Mouse (Mus musculus) spleen, postnatal 0 days (tissue): ENCODE measurements around the gene Utp18. TPM values are rescaled to one million over a fixed set of nuclear protein-coding genes. Genes with fewer than 3 reads are reported as not detected.

Source experiments
- polyA plus RNA-seq: library from polyadenylated mRNA; unstranded; fragments of >200 nt; fragmentation: Nextera tagmentation; extraction: Ambion mirVana; gene quantifications from 2 replicates; pipeline ENCODE4 v1.2.1, GENCODE M21; 2015

Utp18 gene
- polyA plus RNA-seq = 18.4 and 18.8 TPM in 2 replicates

DNA sequence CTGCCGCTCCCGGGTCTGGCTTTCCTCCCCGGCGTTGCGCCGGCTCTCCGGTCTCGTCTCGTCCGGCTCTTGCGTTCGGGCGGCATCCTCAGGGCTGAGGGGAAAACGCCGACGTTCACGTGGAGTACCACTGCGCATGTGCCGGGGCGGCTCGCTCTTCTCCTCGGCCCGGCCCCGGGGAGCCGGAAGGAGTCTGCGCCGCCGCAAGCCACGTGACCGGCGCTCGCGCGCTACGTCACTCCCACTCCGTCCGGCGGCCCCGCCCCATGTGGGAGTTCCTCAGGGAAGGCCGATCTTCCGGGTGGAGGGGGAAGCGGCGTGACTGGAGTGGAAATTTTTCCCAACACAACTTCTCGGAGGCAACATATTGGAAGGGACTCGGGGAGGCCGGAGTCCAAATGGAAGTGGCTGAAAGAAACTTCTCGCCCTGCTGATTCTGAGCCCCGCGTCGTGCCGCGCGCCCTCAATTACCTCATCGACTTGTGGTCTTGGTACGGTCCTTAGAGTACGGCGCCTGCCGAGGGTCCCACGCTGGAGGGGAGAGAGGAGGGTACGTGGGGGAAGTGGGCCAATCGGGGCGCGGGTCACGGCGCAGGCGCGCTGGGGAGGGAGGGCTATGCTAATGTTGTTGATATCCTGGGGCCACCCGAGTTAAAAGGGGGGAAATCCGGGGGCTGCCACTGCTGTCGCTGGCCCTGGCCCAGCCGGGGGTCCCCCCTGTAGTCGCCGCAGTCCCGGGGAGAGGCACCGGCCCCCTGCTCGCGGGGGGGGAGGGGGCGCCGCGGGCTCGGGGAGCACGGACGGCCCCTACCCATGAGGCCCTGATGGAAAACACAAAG, at the start of gene Utp18, which contains the start of gene Mbtd1:
Gene Utp18, minus strand, starts transcription at position 195 of the 839 bp plus-strand sequence.
Gene Mbtd1, plus strand, starts transcription at position 281 of the 839 bp plus-strand sequence.

Other genes with a start within 250 kb of the Utp18 start
- 11.7 and 13.1 TPM in 2 replicates for gene Mbtd1, start 86 bp upstream of the Utp18 start, polyA plus RNA-seq
- 50.9 and 53.1 TPM in 2 replicates for gene Nme2, start 70.5 kb upstream of the Utp18 start, polyA plus RNA-seq
- gene Gm20390, start 82.5 kb upstream of the Utp18 start, polyA plus RNA-seq = 179 and 190 TPM in 2 replicates
- 160 and 204 TPM in 2 replicates for gene Nme1, start 82.8 kb upstream of the Utp18 start, polyA plus RNA-seq
- gene Spag9, start 110.3 kb upstream of the Utp18 start, polyA plus RNA-seq = 31.2 and 34.5 TPM in 2 replicates